Mouse (Mus musculus) neural tube, embryonic 11.5 days (tissue): ENCODE results near the gene Pa2g4. TPM values are rescaled to one million over a fixed set of nuclear protein-coding genes. Genes with fewer than 3 reads are reported as not detected.
"Not testable (repeated sequence)": the region's sequence is repeated elsewhere in the genome, so short reads cannot be mapped to it uniquely, and the experiment has no call there.

ENCODE experiments used
- ATAC-seq: fragments of 200-750 bp; cut with Nextera tagmentation; 2 replicates; pipeline ENCODE4 v1.8.0; 2017; ENCODE audit warnings: moderate number of reproducible peaks, mild to moderate bottlenecking, moderate TSS enrichment, moderate library complexity; ENCODE audit not compliant: insufficient read depth, low FRiP score, low TSS enrichment
- DNase-seq: peaks from one replicate; pipeline ENCODE4 v3.0.0-alpha.2; 2015; ENCODE audit warnings: low spot score
- H3K27ac ChIP-seq: fragments of 300-500 bp; sonication (generic); 2 replicates; pipeline ENCODE4 v1.5.1; 2014; ENCODE audit warnings: low read depth, mild to moderate bottlenecking, low read length
- H3K27me3 ChIP-seq: fragments of 300-500 bp; sonication (generic); 2 replicates; pipeline ENCODE4 v1.6.1; 2014; ENCODE audit warnings: mild to moderate bottlenecking, low read length, mixed read lengths; ENCODE audit not compliant: control insufficient read depth, insufficient read depth
- H3K36me3 ChIP-seq: fragments of 300-500 bp; sonication (generic); 2 replicates; pipeline ENCODE4 v1.6.1; 2014; ENCODE audit warnings: mild to moderate bottlenecking, low read length, moderate library complexity, mixed read lengths; ENCODE audit not compliant: control insufficient read depth, insufficient read depth
- H3K4me1 ChIP-seq: fragments of 300-500 bp; sonication (generic); 2 replicates; pipeline ENCODE4 v1.6.1; 2014; ENCODE audit warnings: low read length, mixed read lengths; ENCODE audit not compliant: control insufficient read depth, insufficient read depth
- H3K4me2 ChIP-seq: fragments of 300-500 bp; sonication (generic); 2 replicates; pipeline ENCODE4 v1.6.1; 2014; ENCODE audit warnings: low read depth, mild to moderate bottlenecking, moderate library complexity
- H3K4me3 ChIP-seq: fragments of 300-500 bp; sonication (generic); 2 replicates; pipeline ENCODE4 v1.5.1; 2014; ENCODE audit warnings: low read depth, low read length
- H3K9ac ChIP-seq: fragments of 300-500 bp; sonication (generic); 2 replicates; pipeline ENCODE4 v1.6.1; 2014; ENCODE audit warnings: mild to moderate bottlenecking, low read length
- H3K9me3 ChIP-seq: fragments of 300-500 bp; sonication (generic); 2 replicates; pipeline ENCODE4 v1.6.1; 2016; ENCODE audit warnings: low read length; ENCODE audit not compliant: control insufficient read depth
- WGBS: fragments of 180-500 bp; shearing (Covaris S2); extraction: QIAGEN DNeasy Blood & Tissue Kit; methylation state at CpG from one replicate; pipeline ENCODE4 v1.1.7; 2014; 5-methylcytosine and 5-hydroxymethylcytosine counted together
- polyA plus RNA-seq: library from polyadenylated mRNA; unstranded; fragments of >200 nt; fragmentation: Nextera tagmentation; extraction: Ambion mirVana; gene quantifications from 2 replicates; pipeline ENCODE4 v1.2.1, GENCODE M21; 2014

The Pa2g4 gene
- polyA plus RNA-seq = 245 and 251 TPM in 2 replicates

DNA sequence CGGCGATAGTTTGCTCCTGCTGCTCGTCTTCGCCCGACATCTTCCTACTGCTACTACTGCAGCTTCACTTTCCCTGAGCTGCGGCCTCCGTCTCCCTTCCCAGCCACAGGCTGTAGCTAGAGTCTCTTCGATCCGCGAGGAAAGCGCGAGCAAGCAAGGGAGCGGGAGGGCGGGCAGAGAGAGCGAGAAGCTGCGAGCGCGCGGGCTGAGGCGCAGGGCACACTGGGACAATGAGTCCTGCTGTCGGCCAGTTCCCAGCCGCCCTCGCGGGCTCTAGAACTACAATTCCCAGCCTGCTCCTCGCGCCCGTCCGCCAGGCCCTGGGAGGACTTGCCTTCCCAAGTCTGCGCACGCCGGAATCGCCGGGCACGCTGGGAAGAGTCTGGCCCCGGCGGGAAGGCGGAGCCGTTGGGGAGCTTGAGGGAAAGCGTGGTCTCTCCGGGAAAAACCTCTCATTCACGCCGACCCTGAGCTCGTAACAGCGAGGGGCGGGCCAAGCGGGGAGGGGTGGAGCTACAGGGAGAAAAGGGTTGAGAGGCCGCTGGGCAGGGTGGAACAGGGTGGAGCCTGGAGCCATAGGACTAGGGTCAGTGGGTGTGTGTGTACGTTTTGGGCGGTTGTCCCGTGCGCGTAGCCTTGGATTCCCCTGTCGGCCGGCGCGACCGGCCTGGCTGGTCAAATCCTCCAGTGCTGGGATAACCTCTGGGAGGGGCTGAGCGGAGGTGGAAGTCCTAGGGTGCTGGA, at the start of gene Pa2g4:
Gene Pa2g4, minus strand, starts transcription at position 200 of the 744 bp plus-strand sequence.
- H3K4me2 ChIP-seq = peak within 1 kb of the TSS; percentile 92
- H3K36me3 ChIP-seq = peaks cover 6% of the 10 kb centered on the region
- ATAC-seq (peak; percentile 98), DNase-seq (peak; percentile 100)
- H3K9me3 ChIP-seq = no peaks in the 10 kb centered on the region
- peak within 1 kb of the TSS; percentile 83 for H3K27ac ChIP-seq
- H3K4me3 ChIP-seq = peak within 1 kb of the TSS; percentile 89
- peak within 1 kb of the TSS; percentile 94 for H3K9ac ChIP-seq
- H3K4me1 ChIP-seq = peaks cover 8% of the 10 kb centered on the region; the same call in 1 of the 2 replicates
- whole genome bisulfite sequencing = under 1% methylated on average over 58 of the region's 58 CpGs
- no peaks in the 10 kb centered on the region for H3K27me3 ChIP-seq

DNA sequence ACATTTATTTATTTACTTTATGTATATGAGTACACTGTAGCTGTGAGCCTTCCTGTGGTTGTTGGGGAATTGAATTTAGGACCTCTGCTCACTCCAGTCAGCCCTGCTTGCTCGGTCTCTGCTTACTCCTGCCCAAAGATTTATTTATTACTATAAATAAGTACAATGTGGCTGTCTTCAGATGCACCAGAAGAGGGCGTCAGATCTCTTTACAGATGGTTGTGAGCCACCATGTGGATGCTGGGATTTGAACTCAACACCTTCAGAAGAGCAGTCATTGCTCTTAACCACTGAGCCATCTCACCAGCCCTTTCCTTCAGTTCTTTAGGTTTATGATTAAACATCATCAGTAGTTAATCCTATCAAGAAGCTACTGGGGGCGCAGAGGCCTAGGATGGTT, 49.1 kb upstream of the Pa2g4 start:
- 60% methylated on average over 3 of the region's 3 CpGs for whole genome bisulfite sequencing
- H3K27ac ChIP-seq = no peak overlapping the region
- no peak overlapping the region for H3K9ac ChIP-seq
- no peaks in the 10 kb centered on the region for H3K36me3 ChIP-seq
- no peaks in the 10 kb centered on the region for H3K9me3 ChIP-seq
- ATAC-seq (no peak), DNase-seq (no peak)
- H3K4me2 ChIP-seq = no peak overlapping the region
- H3K27me3 ChIP-seq = no peaks in the 10 kb centered on the region
- no peak overlapping the region for H3K4me3 ChIP-seq
- no peaks in the 10 kb centered on the region for H3K4me1 ChIP-seq

DNA sequence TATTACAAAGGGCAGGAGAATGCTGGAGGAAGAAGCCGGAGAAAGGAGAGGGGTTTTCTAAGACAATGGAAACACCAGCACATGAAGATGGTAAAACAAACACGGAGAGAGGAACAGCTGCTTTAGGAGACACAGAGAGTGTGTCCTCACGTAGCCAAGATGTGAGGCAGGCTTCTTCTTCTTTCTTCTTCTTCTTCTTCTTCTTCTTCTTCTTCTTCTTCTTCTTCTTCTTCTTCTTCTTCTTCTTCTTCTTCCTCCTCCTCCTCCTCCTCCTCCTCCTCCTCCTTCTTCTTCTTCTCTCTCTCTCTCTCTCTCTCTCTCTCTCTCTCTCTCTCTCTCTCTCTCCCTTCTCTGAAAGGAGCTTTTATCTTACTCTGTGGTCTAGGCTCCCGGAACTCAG, 48.0 kb upstream of the Pa2g4 start:
- 71% methylated on average over 4 of the region's 4 CpGs for WGBS
- not testable (repeated sequence) for H3K9me3 ChIP-seq, H3K27ac ChIP-seq, H3K36me3 ChIP-seq, H3K4me1 ChIP-seq, H3K9ac ChIP-seq, H3K4me3 ChIP-seq, H3K4me2 ChIP-seq, DNase-seq, H3K27me3 ChIP-seq, ATAC-seq

GRCm38 (mm10) chr10:128613154-128613440, 47.3 kb upstream of the Pa2g4 start:
- no peak overlapping the region for H3K4me2 ChIP-seq
- H3K4me3 ChIP-seq = no peak overlapping the region

DNA sequence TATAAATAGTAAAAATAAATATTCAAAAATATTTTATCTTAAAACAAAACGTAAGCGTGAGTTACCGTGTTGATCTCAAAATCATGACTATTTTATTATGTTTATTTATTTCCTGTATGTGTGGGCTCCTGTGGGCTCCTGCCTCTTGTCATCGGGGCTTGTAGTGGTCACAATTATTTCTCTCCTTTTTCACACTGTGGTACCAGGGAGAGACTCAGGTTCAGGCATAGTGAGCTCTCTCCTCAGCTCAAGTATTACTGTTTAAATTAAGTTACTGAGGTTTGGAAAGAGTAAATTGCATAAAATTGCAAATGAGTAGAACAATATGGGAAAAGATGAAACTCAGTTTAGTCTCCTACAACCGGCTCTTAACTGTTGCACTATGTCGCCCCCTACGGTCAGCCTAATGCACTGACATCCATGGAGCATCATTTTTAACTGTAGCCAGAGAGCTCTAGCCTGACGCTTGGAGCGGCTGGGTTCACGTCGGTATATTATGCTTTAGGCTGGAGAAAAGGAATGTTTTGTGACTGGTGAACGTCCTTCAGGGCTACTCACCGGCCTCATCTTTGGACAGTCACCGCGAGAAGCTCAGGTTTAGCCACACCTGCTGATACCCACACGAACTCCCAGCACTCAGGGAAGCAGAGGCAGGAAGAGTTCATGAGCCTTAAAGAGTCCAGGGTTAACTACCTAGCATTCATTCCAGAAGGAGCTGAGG, 46.8 kb upstream of the Pa2g4 start:
- Histone ChIP-seq H3K9me3 (no peaks in the 10 kb centered on the region), H3K27me3 (no peaks in the 10 kb centered on the region), H3K4me2 (no peak overlapping the region; the same call in 1 of the 2 replicates), H3K4me3 (no peak overlapping the region), H3K27ac (no peak overlapping the region), H3K36me3 (no peaks in the 10 kb centered on the region), H3K9ac (no peak overlapping the region; the same call in 1 of the 2 replicates), H3K4me1 (no peaks in the 10 kb centered on the region)
- whole genome bisulfite sequencing = 18% methylated on average over 16 of the region's 16 CpGs
- DNase-seq (peak; percentile 78), ATAC-seq (0 out of 2 replicates have a peak, but pooled peaks have one; percentile 60)

More at GRCm38 (mm10) chr10:128613154-128613440, 47.3 kb upstream of the Pa2g4 start:
- Histone ChIP-seq H3K27me3 (no peaks in the 10 kb centered on the region), H3K9me3 (no peaks in the 10 kb centered on the region), H3K9ac (no peak overlapping the region), H3K36me3 (no peaks in the 10 kb centered on the region), H3K4me1 (no peaks in the 10 kb centered on the region), H3K27ac (no peak overlapping the region)
- DNase-seq (no peak), ATAC-seq (no peak)
- WGBS = 44% methylated on average over 6 of the region's 6 CpGs

- Histone ChIP-seq H3K9me3 (no peaks in the 10 kb centered on the region), H3K36me3 (no peaks in the 10 kb centered on the region), H3K27me3 (no peaks in the 10 kb centered on the region), H3K4me2 (no peak overlapping the region), H3K9ac (no peak overlapping the region), H3K4me3 (no peak overlapping the region), H3K27ac (no peak overlapping the region), H3K4me1 (no peaks in the 10 kb centered on the region)
- DNase-seq (no peak), ATAC-seq (no peak)
- WGBS = 52% methylated on average over 2 of the region's 2 CpGs
Measured at GRCm38 (mm10) chr10:128606483-128606882, 40.7 kb upstream of the Pa2g4 start.

GRCm38 (mm10) chr10:128602470-128603128, 36.8 kb upstream of the Pa2g4 start:
- H3K4me2 ChIP-seq = no peak overlapping the region
- ATAC-seq (no peak), DNase-seq (no peak)
- 88% methylated on average over 4 of the region's 4 CpGs for WGBS
- no peak overlapping the region for H3K4me3 ChIP-seq
- H3K9ac ChIP-seq = no peak overlapping the region
- H3K27me3 ChIP-seq = no peaks in the 10 kb centered on the region
- H3K9me3 ChIP-seq = no peaks in the 10 kb centered on the region
- H3K36me3 ChIP-seq = no peaks in the 10 kb centered on the region
- no peak overlapping the region for H3K27ac ChIP-seq
- H3K4me1 ChIP-seq = no peaks in the 10 kb centered on the region

DNA sequence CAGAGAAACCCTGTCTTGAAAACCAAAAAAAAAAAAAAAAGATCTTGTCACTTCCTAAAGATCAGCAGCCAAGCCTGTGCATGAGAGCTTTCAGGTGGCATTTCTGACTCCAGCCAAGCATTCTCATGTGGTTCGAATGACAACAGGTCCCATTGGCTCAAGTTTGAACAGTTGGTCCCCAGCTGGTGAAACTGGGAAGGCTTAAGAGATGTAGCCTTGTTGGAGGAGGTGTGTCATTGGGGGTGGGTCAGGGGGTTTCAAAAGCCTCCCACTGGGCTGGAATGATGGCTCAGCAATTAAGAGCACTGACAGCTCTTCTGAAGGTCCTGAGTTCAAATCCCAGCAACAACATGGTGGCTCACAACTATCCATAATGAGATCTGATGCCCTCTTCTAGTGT, 35.7 kb upstream of the Pa2g4 start:
- no peaks in the 10 kb centered on the region for H3K9me3 ChIP-seq
- WGBS = 74% methylated on average over 1 of the region's 1 CpGs
- no peaks in the 10 kb centered on the region for H3K4me1 ChIP-seq
- no peak overlapping the region for H3K4me3 ChIP-seq
- H3K27ac ChIP-seq = no peak overlapping the region
- ATAC-seq (no peak), DNase-seq (no peak)
- H3K4me2 ChIP-seq = no peak overlapping the region
- H3K9ac ChIP-seq = no peak overlapping the region
- H3K36me3 ChIP-seq = no peaks in the 10 kb centered on the region
- no peaks in the 10 kb centered on the region for H3K27me3 ChIP-seq
